Mouse (Mus musculus) urinary bladder, postnatal 36 days (tissue): ENCODE results near the gene Bsn.

ENCODE experiments used
- DNase-seq, 2 experiments: peaks; one replicate each; pipeline ENCODE4 v3.0.0; 2022; ENCODE audit warnings: low spot score in 2 of 2, mixed read lengths in 1 of 2

Bsn gene

GRCm38 (mm10) chr9:108189787-108190679, at the start of gene Bsn:
Bsn (minus strand) TSS chr9:108190384.
- peak; percentile 16 to 34 for DNase-seq

GRCm38 (mm10) chr9:108239951-108240350, 49.8 kb upstream of the Bsn start:
- no peak for DNase-seq

GRCm38 (mm10) chr9:108238831-108239230, 48.6 kb upstream of the Bsn start:
- DNase-seq, result no peak

DNA sequence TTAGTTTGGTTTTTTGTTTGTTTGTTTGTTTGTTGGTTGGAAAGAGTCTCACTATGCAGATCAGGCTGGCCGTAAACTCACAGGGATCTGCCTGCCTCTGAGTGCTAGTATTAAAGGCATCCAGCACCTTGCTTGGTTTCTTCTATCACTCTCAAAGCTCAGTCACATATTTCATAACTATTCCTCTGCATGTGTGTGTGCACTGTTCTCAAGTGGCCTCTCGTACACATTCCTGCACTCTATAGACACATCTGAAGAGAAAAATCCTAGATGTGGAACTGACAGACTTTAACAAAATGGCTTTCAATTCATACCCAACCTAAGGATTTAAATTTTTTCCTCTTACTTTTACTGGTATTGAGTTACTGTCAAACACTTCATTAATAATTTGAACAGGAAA, 48.2 kb upstream of the Bsn start:
- DNase-seq, result no peak

- DNase-seq, result no peak
These were observed 44.5 kb upstream of the Bsn start for GRCm38 (mm10) chr9:108234682-108235081.

DNA sequence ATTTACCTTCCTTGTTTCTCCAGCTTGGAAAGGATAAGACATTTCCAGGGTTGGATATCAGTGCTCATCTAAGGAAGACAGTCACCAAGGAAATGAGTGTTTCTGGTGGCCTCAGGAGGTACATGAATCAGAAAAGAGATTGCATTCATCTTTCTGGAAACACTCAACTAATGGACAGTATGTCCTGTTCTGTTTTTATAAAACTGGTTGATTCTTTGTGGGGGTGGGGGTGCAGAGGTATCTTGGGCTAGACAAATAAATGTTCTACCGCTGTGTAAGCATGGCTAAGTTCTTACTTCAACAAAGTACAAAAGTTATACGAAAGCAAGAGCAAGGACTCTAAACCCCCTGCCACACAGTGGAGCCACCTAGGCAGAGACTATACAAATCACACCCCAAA, 42.7 kb upstream of the Bsn start:
- DNase-seq, result no peak

GRCm38 (mm10) chr9:108227911-108228649, 37.9 kb upstream of the Bsn start:
- no peak for DNase-seq

- DNase-seq, result no peak
These were observed 35.0 kb upstream of the Bsn start for GRCm38 (mm10) chr9:108225166-108225565.

DNA sequence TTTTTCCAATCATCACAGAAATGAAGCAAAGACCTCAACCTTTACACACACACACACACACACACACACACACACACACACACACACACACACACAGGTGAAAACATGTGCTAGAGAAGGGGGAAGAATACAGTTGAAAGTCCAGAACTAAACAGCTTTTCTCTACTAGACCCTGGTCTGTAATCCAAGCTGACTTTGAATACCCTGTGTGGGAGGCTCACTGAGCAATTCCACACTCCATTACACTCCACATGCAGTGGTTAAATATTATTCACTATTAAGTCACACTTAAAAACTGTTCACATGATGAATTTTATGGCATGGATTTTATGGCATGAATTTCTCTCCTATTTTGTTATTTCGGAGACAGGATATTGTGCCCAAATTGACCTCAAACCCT, 33.4 kb upstream of the Bsn start:
- no peak for DNase-seq

DNA sequence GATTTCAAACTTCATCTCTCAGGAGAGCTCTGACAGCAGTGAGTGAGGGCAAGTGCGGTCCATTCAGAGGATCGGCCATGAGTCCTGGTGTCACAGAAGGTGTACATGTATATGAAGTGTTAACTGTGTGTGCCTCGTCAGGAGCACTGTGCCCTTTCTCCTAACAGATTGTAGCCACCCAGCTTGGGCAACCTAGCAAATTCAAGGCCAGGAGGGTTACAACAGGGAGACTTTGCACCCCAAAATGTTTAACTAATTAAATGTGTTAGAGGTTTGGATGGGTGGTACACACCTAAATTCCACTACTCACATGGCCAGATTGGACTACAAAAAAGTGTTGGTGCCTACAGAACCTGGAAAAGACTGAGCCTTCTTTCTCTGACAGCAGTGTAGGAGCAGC, 31.4 kb upstream of the Bsn start:
- DNase-seq, result no peak

DNA sequence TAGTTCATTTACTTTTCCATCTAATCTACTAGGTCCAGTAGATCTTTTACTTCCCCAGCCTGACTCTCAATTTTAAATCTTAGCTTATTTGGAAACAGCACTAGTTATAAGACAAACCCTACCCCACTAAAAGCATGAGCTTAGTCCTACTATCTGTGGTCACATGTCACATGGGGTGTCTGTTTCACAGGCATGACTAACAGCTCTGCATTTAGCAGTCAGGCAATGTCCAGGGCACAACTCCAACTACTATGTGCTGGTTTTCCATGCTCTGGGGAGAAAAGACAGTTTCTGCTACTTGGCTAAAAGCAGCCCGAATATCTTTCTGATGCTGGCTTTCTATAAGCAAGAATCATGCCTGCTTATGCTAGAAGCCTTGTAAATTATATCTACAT, 30.2 kb upstream of the Bsn start:
- peak in 1 of 2 experiments; percentile 27 for DNase-seq

DNA sequence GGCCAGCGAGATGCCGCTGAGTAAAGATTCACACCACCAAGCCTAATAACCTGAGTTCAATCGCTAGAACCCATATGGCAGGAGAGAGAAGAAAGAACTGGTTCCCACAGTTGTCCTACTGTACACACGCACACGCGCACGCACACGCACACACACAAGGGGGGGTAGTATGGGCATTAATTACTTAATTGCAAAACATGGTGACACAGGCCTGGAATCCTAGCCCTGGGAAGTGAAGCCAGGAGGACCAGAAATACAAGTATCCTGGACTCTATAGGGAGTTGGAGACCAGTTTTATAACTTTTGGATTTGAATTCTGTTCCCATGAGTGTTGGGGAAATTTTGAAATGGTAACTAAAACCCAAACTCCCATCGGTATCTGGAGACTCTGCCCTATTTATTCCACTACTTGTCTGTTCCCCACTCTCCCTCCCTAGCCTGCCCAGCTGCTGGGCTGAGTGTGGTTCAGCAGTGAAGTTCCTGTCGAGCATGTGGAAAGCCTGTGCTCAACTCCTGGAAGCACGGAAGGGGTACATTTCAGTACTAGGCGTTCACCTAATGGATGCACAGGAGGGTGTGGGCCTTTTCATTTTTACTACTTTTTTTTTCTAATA, 29.7 kb upstream of the Bsn start:
- DNase-seq, result peak in 1 of 2 experiments; percentile 26

DNA sequence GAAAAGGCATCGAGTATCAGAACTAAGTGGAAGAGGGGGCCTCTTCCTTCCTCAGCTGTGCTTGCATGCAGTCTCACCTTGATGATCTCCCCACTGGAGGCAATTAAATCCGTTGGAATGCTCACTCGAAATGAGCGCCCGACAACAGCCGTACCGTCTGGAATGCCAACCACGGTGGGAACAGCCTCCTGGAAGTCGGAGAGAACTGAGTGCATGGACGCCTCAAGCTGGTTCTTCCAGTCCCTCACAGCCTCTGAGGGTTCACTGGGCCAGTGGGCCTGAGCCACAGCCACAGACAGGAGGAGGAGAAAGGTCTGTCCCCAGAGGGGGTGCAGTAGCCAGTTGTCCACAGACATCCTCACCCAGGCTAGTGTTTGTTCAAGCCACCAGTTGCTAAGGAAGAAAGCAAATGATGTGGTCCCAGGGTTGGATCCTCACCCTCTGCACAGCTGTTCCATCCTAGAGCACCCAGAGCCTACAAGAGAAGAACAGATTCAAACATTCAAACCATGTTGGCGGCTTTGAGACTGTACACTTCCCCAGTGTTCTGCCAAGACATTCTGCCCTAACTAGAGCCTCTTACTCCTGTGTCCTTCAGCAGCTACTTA, 27.9 kb upstream of the Bsn start:
- DNase-seq, result no peak

- DNase-seq, result no peak
These were observed 27.2 kb upstream of the Bsn start for GRCm38 (mm10) chr9:108217406-108217805.

DNA sequence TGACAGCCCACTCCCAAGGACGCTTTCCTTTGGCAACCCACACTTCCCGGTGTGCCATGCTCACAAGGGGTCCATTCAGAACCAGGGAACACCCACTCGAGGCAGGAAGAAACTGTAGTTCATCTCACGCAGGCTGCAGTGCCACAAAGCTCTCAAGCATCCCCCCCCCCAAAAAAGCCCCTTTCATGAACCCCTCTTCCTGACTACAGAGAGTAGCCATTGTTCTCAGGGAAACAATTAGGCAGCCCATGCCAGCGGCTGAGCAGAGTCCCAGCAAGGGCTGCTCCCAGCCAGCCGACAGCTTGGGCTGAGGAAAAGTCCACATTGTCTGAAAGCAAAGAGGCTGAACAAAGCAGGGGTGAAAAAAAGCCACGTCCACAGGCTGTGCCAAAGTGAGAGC, 22.9 kb upstream of the Bsn start:
- no peak for DNase-seq

DNA sequence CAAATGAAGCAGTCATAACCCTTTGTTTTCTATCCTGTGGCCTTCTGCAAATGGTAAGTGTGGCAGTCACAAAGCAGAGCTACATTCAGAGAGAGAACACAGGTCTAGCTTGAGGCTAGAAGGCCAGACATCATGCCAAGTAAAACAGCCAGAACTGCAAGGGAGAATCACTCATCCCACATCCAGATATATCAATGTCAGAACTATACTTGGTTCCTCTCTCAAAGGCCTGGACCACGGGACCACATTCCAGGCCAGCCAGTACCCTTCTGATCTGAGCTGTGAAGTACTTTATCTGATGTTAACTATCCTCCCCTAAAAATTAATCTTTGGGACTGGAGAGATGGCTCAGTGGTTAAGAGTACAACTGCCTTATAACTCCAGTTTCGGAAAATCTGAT, 22.2 kb upstream of the Bsn start:
- no peak for DNase-seq

DNA sequence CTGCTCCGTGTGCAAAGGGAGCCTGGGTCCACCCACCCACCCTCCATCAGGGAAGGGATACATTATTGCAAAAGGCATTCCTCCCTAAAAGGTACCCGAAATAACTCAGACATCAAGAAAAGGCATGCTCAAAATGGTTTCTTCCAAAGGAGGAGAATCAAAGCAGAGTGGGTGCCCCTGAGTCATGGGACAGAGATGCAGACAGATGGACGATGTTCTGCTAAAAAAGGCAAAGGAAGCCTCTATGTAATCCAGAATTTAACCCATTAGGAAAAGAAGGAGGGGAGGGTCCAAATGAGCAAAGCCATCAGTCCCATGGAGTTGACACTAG, 15.4 kb upstream of the Bsn start:
- DNase-seq, result no peak

DNA sequence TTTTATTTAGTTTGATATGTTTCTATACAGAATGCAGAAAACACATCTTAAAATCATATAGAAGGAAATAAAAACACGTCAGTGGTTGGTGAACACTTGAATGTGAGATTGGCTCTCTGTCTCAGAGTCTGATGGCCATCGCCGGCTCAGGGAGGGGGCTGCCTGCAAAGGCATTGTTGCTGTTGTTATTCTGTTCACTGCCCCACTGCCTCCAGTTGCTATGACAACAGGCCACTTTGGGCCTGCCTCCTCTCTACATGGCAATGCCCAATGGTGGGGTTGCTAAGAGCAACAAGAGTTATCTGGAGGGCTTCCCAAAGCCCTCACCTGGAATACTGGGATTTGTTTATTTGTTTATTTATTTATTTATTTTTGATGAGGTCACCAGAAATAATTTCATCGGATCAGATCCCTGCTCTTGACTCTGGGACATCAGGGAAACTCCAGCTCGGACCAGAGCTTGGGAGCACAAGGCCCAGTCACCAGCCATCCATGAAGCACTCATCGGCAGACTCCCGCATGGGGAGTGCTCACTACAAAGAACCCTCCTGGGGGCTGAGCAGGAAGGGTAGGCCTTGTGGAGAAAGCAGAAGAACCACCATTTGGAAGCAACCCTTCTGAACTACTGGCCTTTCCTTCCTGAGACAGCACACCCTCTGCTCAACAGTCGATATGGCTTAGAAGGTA, 14.8 kb upstream of the Bsn start:
- DNase-seq, result no peak

- DNase-seq, result peak; percentile 59 to 68
These were observed 12.8 kb upstream of the Bsn start for GRCm38 (mm10) chr9:108203015-108203414.

- no peak for DNase-seq
These were observed 12.0 kb upstream of the Bsn start for GRCm38 (mm10) chr9:108202169-108202568.

DNA sequence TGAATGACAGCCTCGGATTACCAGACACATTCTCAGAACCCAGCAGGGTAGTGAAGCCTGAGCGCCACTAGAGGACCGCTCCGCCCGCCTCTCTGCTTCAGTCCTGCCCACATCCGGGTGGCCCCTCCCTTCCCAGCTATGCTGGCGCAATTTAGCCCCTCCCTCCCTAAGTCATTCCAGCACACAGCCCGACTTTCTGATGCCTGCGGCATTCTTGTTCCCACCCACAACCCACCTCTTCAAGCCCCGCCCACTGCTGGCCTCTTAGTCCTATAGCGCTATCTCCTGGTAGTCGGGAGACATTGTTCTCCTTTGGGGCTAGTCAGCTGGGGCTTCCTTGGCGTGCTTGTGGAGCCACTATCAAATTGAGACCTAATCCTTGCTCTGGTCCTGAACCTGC, 11.0 kb upstream of the Bsn start:
- peak; percentile 87 to 94 for DNase-seq

DNA sequence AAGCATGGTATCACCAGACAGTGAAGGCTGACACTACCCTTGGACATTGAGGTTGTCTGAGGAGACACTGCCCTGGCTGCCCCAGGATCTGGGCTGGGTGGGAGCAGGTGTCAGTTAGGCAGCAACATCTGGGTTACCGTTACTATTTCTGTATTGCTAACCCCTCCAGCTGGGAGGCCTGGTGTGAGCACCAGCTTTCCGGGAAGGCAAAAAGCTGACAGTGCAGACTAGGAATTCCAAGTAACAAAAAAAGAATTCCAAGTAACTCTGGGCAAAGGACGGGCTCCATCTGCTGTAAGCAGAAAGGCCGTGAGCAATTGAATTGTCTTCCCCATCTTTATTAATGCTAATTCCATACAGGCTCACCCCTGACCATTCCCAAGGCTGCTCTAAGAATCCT, 8.4 kb upstream of the Bsn start:
- no peak for DNase-seq
